Mouse (Mus musculus) heart, embryonic 16.5 days (tissue): ENCODE results near the gene Ing2. TPM values are rescaled to one million over a fixed set of nuclear protein-coding genes. Genes with fewer than 3 reads are reported as not detected.

Experiments
- ATAC-seq: fragments of 200-750 bp; cut with Nextera tagmentation; replicated peaks from 2 replicates; pipeline ENCODE4 v1.8.0; 2017; ENCODE audit warnings: moderate number of reproducible peaks; ENCODE audit not compliant: insufficient read depth, low FRiP score; ENCODE audit errors: extremely low read depth
- H3K27ac ChIP-seq: fragments of 300-500 bp; sonication (generic); 2 replicates; pipeline ENCODE4 v1.5.1; 2014; ENCODE audit warnings: mild to moderate bottlenecking, low read length, control low read depth, moderate library complexity
- H3K27me3 ChIP-seq: fragments of 300-500 bp; sonication (generic); 2 replicates; pipeline ENCODE4 v1.6.1; 2014; ENCODE audit warnings: low read length, mixed read lengths; ENCODE audit not compliant: control insufficient read depth, insufficient read depth
- H3K36me3 ChIP-seq: fragments of 300-500 bp; sonication (generic); 2 replicates; pipeline ENCODE4 v1.6.1; 2014; ENCODE audit not compliant: control insufficient read depth, insufficient read depth
- H3K4me1 ChIP-seq: fragments of 300-500 bp; sonication (generic); 2 replicates; pipeline ENCODE4 v1.6.1; 2014; ENCODE audit warnings: low read length, mixed read lengths; ENCODE audit not compliant: control insufficient read depth, insufficient read depth
- H3K4me2 ChIP-seq: fragments of 300-500 bp; sonication (generic); 2 replicates; pipeline ENCODE4 v1.6.1; 2014; ENCODE audit warnings: low read depth, mild to moderate bottlenecking, control low read depth, low read length
- H3K4me3 ChIP-seq: fragments of 300-500 bp; sonication (generic); 2 replicates; pipeline ENCODE4 v1.5.1; 2014; ENCODE audit warnings: mild to moderate bottlenecking, control low read depth, low read length
- H3K9ac ChIP-seq: fragments of 300-500 bp; sonication (generic); 2 replicates; pipeline ENCODE4 v1.6.1; 2014; ENCODE audit warnings: low read length, control low read depth
- H3K9me3 ChIP-seq: fragments of 300-500 bp; sonication (generic); replicated peaks from 2 replicates; pipeline ENCODE4 v1.6.1; 2016; ENCODE audit warnings: low read length; ENCODE audit not compliant: control insufficient read depth
- WGBS: fragments of 180-500 bp; shearing (Covaris S2); extraction: QIAGEN DNeasy Blood & Tissue Kit; methylation state at CpG from one replicate; pipeline ENCODE4 v1.1.7; 2014; 5-methylcytosine and 5-hydroxymethylcytosine counted together
- polyA plus RNA-seq: library from polyadenylated mRNA; unstranded; fragments of >200 nt; fragmentation: Nextera tagmentation; extraction: Ambion mirVana; gene quantifications from 2 replicates; pipeline ENCODE4 v1.2.1, GENCODE M21; 2015

The Ing2 gene
- polyA plus RNA-seq, 1 experiment from 2014 or later, result 8.3 TPM

DNA sequence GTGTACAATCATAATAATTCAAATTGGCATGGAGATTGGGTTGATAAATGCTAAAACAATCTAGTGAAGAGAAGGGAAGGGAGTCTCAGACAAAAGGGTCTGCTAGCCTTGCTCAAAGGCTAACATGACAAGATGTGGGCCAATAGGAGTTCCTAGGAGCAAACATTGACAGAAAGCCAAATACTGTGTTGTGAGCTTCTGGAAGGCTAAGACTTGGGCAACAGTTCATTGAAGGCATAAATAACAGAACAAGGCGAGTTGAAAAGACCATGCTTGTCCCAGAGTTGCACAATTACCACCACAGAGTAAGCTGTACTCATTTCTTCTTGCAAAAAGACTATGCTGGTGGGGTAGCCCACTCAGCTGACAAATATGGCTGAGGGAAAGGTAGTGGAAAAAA lies 22.3 kb upstream of the Ing2 start:
- Histone ChIP-seq H3K9ac (no peak overlapping the region), H3K4me1 (no peaks in the 10 kb centered on the region), H3K27me3 (no peaks in the 10 kb centered on the region), H3K4me2 (no peak overlapping the region), H3K27ac (no peak overlapping the region), H3K4me3 (no peak overlapping the region), H3K36me3 (no peaks in the 10 kb centered on the region), H3K9me3 (0 out of 2 replicates have a peak, but pooled peaks cover 2% of the 10 kb centered on the region)
- no peak for ATAC-seq
- WGBS, result 54% methylated on average over 1 of the region's 1 CpGs

GRCm38 (mm10) chr8:47695431-47696105 lies 20.2 kb upstream of the Ing2 start:
- Histone ChIP-seq H3K9me3 (no peaks in the 10 kb centered on the region), H3K36me3 (no peaks in the 10 kb centered on the region), H3K4me3 (no peak overlapping the region), H3K4me2 (no peak overlapping the region), H3K9ac (no peak overlapping the region), H3K27me3 (no peaks in the 10 kb centered on the region), H3K4me1 (no peaks in the 10 kb centered on the region; the same call in 1 of the 2 replicates), H3K27ac (no peak overlapping the region)
- no peak for ATAC-seq
- 74% methylated on average over 5 of the region's 5 CpGs for WGBS

GRCm38 (mm10) chr8:47693119-47693518 lies 17.8 kb upstream of the Ing2 start:
- Histone ChIP-seq H3K9ac (no peak overlapping the region), H3K27ac (no peak overlapping the region), H3K4me1 (no peaks in the 10 kb centered on the region; the same call in 1 of the 2 replicates), H3K27me3 (no peaks in the 10 kb centered on the region), H3K36me3 (no peaks in the 10 kb centered on the region), H3K4me3 (no peak overlapping the region), H3K4me2 (no peak overlapping the region), H3K9me3 (peaks cover 3% of the 10 kb centered on the region)
- WGBS, result 12% methylated on average over 2 of the region's 2 CpGs
- ATAC-seq, result no peak

GRCm38 (mm10) chr8:47691831-47692230 lies 16.5 kb upstream of the Ing2 start:
- Histone ChIP-seq H3K36me3 (no peaks in the 10 kb centered on the region), H3K4me1 (no peaks in the 10 kb centered on the region; the same call in 1 of the 2 replicates), H3K27me3 (no peaks in the 10 kb centered on the region), H3K4me3 (no peak overlapping the region), H3K27ac (no peak overlapping the region), H3K9ac (no peak overlapping the region), H3K4me2 (no peak overlapping the region), H3K9me3 (peaks cover 3% of the 10 kb centered on the region)
- ATAC-seq, result no peak
- 86% methylated on average over 8 of the region's 10 CpGs for WGBS

DNA sequence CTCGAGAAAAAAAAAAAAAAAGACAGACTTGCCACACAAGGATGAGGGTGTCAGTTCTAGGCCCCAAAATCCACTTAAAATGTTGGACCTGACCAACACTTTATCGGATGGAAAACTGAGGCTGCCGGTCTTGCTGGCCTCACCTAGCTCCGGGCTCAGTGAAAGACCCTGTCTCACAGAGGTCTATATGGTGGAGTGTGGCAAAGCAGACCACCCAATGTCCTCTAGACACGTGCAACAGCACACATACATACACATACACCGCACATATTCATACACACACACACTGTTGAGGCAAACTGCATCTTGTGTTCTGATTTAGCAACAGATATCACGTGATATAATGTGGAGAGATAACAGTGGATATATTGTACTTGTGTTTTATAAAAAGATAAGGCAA lies 15.9 kb upstream of the Ing2 start:
- Histone ChIP-seq H3K9me3 (peaks cover 3% of the 10 kb centered on the region), H3K4me1 (no peaks in the 10 kb centered on the region; the same call in 1 of the 2 replicates), H3K27me3 (no peaks in the 10 kb centered on the region), H3K36me3 (no peaks in the 10 kb centered on the region), H3K4me2 (peak overlapping the region; percentile 76), H3K9ac (peak overlapping the region; percentile 73; the same call in 1 of the 2 replicates), H3K4me3 (peak overlapping the region; percentile 50), H3K27ac (no peak overlapping the region)
- no peak for ATAC-seq
- 63% methylated on average over 7 of the region's 7 CpGs for WGBS

DNA sequence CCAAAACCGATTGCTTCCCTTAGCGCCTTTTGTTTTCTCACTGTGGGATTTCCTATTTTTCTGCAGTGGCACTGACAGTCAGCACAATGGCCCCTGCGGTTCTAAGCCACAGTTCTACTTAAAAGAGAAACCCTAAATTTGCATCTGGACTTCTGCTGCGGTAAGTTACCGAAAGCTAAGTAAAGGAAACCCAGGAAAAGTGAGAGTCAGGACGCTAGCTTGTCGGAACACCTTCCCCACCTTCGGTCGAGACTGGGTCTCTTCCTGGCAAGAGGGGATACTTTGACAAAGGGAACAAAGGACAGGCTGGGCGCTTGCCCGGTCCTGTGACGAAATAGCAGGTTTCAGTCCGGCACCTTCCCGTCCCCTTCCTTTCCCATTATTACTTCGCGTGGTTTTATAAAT lies 15.3 kb upstream of the Ing2 start:
- peak overlapping the region; percentile 76 for H3K4me2 ChIP-seq
- H3K27me3 ChIP-seq, result no peaks in the 10 kb centered on the region
- H3K4me1 ChIP-seq, result no peaks in the 10 kb centered on the region; the same call in 1 of the 2 replicates
- no peaks in the 10 kb centered on the region for H3K36me3 ChIP-seq
- 4% methylated on average over 16 of the region's 16 CpGs for WGBS
- peak overlapping the region; percentile 48; the same call in 1 of the 2 replicates for H3K27ac ChIP-seq
- peaks cover 3% of the 10 kb centered on the region for H3K9me3 ChIP-seq
- ATAC-seq, result 0 out of 2 replicates have a peak, but pooled peaks have one; percentile 32
- peak overlapping the region; percentile 50 for H3K4me3 ChIP-seq
- peak overlapping the region; percentile 73 for H3K9ac ChIP-seq

GRCm38 (mm10) chr8:47689704-47690326 lies 14.5 kb upstream of the Ing2 start:
- H3K4me3 ChIP-seq, result no peak overlapping the region
- no peaks in the 10 kb centered on the region; the same call in 1 of the 2 replicates for H3K4me1 ChIP-seq
- no peak overlapping the region for H3K9ac ChIP-seq
- H3K27ac ChIP-seq, result no peak overlapping the region
- no peaks in the 10 kb centered on the region for H3K36me3 ChIP-seq
- 58% methylated on average over 12 of the region's 12 CpGs for WGBS
- H3K27me3 ChIP-seq, result no peaks in the 10 kb centered on the region
- peaks cover 3% of the 10 kb centered on the region for H3K9me3 ChIP-seq
- ATAC-seq, result no peak
- no peak overlapping the region for H3K4me2 ChIP-seq

DNA sequence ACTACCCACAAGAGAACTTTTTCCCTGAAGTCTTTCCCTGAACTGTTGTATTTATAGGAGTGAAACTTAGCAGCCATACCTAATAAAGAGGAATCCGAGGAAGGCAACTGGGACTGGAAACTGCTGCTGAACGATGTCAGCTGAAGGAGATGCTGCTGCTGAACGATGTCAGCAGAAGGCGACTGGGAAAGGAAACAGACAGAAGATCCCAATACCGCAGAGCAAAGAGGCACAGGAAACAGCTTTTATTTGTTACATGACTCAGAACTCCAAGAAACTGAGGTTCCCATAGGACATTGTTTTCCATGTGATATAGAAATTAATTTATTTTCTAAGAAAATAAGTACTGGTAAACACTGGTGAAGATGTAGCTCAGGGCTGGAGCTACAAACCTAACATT lies 9.1 kb upstream of the Ing2 start:
- Histone ChIP-seq H3K9me3 (peaks cover under 1% of the 10 kb centered on the region), H3K4me3 (no peak overlapping the region), H3K9ac (no peak overlapping the region), H3K36me3 (peaks cover 5% of the 10 kb centered on the region; the same call in 1 of the 2 replicates), H3K4me1 (no peaks in the 10 kb centered on the region), H3K27ac (no peak overlapping the region), H3K4me2 (no peak overlapping the region), H3K27me3 (no peaks in the 10 kb centered on the region)
- ATAC-seq, result no peak
- 32% methylated on average over 5 of the region's 5 CpGs for WGBS

- Histone ChIP-seq H3K4me1 (no peaks in the 10 kb centered on the region), H3K4me3 (no peak overlapping the region), H3K27me3 (no peaks in the 10 kb centered on the region), H3K36me3 (peaks cover 5% of the 10 kb centered on the region; the same call in 1 of the 2 replicates), H3K27ac (no peak overlapping the region), H3K4me2 (no peak overlapping the region), H3K9ac (no peak overlapping the region), H3K9me3 (no peaks in the 10 kb centered on the region)
- ATAC-seq, result no peak
- WGBS, result 80% methylated on average over 9 of the region's 9 CpGs
These were observed 8.6 kb upstream of the Ing2 start for GRCm38 (mm10) chr8:47683994-47684393.
